Mouse (Mus musculus) myocyte (in vitro differentiated cells): Measurements from ENCODE around the gene Mical2. TPM values are rescaled to one million over a fixed set of nuclear protein-coding genes. Genes with fewer than 3 reads are reported as not detected.

Experiments used
- H3K27me3 ChIP-seq: one replicate; pipeline ENCODE4 v1.6.1; 2011; ENCODE audit not compliant: control insufficient read depth, insufficient read depth, insufficient read length
- H3K36me3 ChIP-seq: one replicate; pipeline ENCODE4 v1.6.1; 2011; ENCODE audit not compliant: control insufficient read depth, insufficient read depth
- H3K4me2 ChIP-seq: one replicate; pipeline ENCODE4 v1.6.1; 2011; ENCODE audit warnings: low read depth, control low read depth
- H3K4me3 ChIP-seq: one replicate; pipeline ENCODE4 v1.5.1; 2011; ENCODE audit warnings: mild to moderate bottlenecking, control low read depth, moderate library complexity
- H3K79me2 ChIP-seq: one replicate; pipeline ENCODE4 v1.6.1; 2011; ENCODE audit not compliant: control insufficient read depth, insufficient read depth
- H3ac ChIP-seq: one replicate; pipeline ENCODE4 v1.6.1; 2011; ENCODE audit not compliant: control insufficient read depth, insufficient read length
- CEBPB ChIP-seq: IDR thresholded peaks from 2 replicates; pipeline ENCODE4 v1.6.1; 2011; ENCODE audit warnings: mild to moderate bottlenecking, moderate library complexity; ENCODE audit not compliant: poor library complexity, insufficient read depth, severe bottlenecking
- E2F4 ChIP-seq: IDR thresholded peaks from one replicate; pipeline ENCODE4 v1.6.1; 2011; ENCODE audit warnings: mild to moderate bottlenecking, control low read depth, moderate library complexity; ENCODE audit not compliant: insufficient read depth
- MAX ChIP-seq: IDR thresholded peaks from one replicate; pipeline ENCODE4 v1.6.1; 2011; ENCODE audit warnings: low read depth, mild to moderate bottlenecking, control low read depth
- MYOD1 ChIP-seq, 3 experiments: IDR thresholded peaks; one replicate each; pipeline ENCODE4 v1.6.1; 2011; ENCODE audit warnings: control low read depth in 2 of 3, low read depth in 2 of 3, mild to moderate bottlenecking in 2 of 3, moderate library complexity in 1 of 3; ENCODE audit not compliant: insufficient read length in 2 of 3, control insufficient read depth in 1 of 3
- MYOG ChIP-seq, 3 experiments: IDR thresholded peaks; one replicate each; pipeline ENCODE4 v1.6.1; 2011; ENCODE audit warnings: control low read depth in 2 of 3, low read depth in 2 of 3, mild to moderate bottlenecking in 2 of 3; ENCODE audit not compliant: insufficient read length in 2 of 3, control insufficient read depth in 1 of 3, insufficient read depth in 1 of 3
- POLR2A ChIP-seq: IDR thresholded peaks from one replicate; pipeline ENCODE4 v1.6.1; 2011; ENCODE audit warnings: low read depth, mild to moderate bottlenecking, control low read depth, moderate library complexity; ENCODE audit not compliant: insufficient read length
- POLR2AphosphoS2 ChIP-seq: IDR thresholded peaks from one replicate; pipeline ENCODE4 v1.6.1; 2011; ENCODE audit warnings: low read depth, control low read depth; ENCODE audit not compliant: insufficient read length
- REST ChIP-seq: IDR thresholded peaks from one replicate; pipeline ENCODE4 v1.6.1; 2011; ENCODE audit warnings: mild to moderate bottlenecking, control low read depth, moderate library complexity; ENCODE audit not compliant: insufficient read depth, insufficient read length
- SRF ChIP-seq: IDR thresholded peaks from one replicate; pipeline ENCODE4 v1.6.1; 2011; ENCODE audit warnings: low read depth; ENCODE audit not compliant: control insufficient read depth, insufficient read length
- TCF12 ChIP-seq: IDR thresholded peaks from one replicate; pipeline ENCODE4 v1.6.1; 2011; ENCODE audit warnings: mild to moderate bottlenecking, control low read depth; ENCODE audit not compliant: poor library complexity, insufficient read depth, severe bottlenecking
- TCF3 ChIP-seq: IDR thresholded peaks from one replicate; pipeline ENCODE4 v1.6.1; 2011; ENCODE audit warnings: low read depth, control low read depth; ENCODE audit not compliant: insufficient read length
- USF1 ChIP-seq: IDR thresholded peaks from one replicate; pipeline ENCODE4 v1.6.1; 2011; ENCODE audit warnings: low read depth, mild to moderate bottlenecking, control low read depth, moderate library complexity
- polyA plus RNA-seq: library from polyadenylated mRNA; unstranded; fragments of >200 nt; fragmentation: generic; extraction: Trizol; gene quantifications from one replicate; pipeline ENCODE4 v1.2.1, GENCODE M21; 2012; ENCODE audit warnings: missing spikeins

Mical2 gene
- polyA plus RNA-seq, 1 experiment = 34.8 TPM

GRCm38 (mm10) chr7:112289514-112289913 is 63.9 kb downstream of the Mical2 start:
- no peaks in the 10 kb centered on the region for H3K36me3 ChIP-seq
- no peak overlapping the region for H3K4me3 ChIP-seq
- H3K27me3 ChIP-seq = no peaks in the 10 kb centered on the region
- no peak overlapping the region for H3ac ChIP-seq
- peaks cover 73% of the 10 kb centered on the region for H3K79me2 ChIP-seq
- TF ChIP-seq MYOG (IDR thresholded peaks at IDR 0.05; ENCODE audit: control insufficient read depth in 1 of 3, insufficient read depth in 1 of 3, insufficient read length in 2 of 3, low read depth in 2 of 3) (peak; percentile 20 to 68 (median 51)), MYOD1 (IDR thresholded peaks at IDR 0.05; ENCODE audit: control insufficient read depth in 1 of 3, insufficient read length in 2 of 3, low read depth in 2 of 3) (peak; percentile 64 to 83 (median 65)), TCF3 (no peak), CEBPB (no peak)
- H3K4me2 ChIP-seq = peak overlapping the region; percentile 42

- TF ChIP-seq CEBPB (peak; percentile 78), SRF (no peak)
- H3K27me3 ChIP-seq = no peaks in the 10 kb centered on the region
- no peaks in the 10 kb centered on the region for H3K36me3 ChIP-seq
- H3ac ChIP-seq = no peak overlapping the region
- peaks cover 72% of the 10 kb centered on the region for H3K79me2 ChIP-seq
- peak overlapping the region; percentile 42 for H3K4me2 ChIP-seq
- H3K4me3 ChIP-seq = no peak overlapping the region
Measured at GRCm38 (mm10) chr7:112289990-112290389, 64.3 kb downstream of the Mical2 start.

GRCm38 (mm10) chr7:112293456-112294104 is 67.9 kb downstream of the Mical2 start:
- TF ChIP-seq MAX (no peak), TCF12 (no peak), POLR2A (no peak), E2F4 (no peak), POLR2AphosphoS2 (no peak), MYOD1 (IDR thresholded peaks at IDR 0.05; ENCODE audit: control insufficient read depth in 1 of 3, insufficient read length in 2 of 3, low read depth in 2 of 3) (no peak), SRF (no peak), TCF3 (no peak), CEBPB (no peak), MYOG (IDR thresholded peaks at IDR 0.05; ENCODE audit: control insufficient read depth in 1 of 3, insufficient read depth in 1 of 3, insufficient read length in 2 of 3, low read depth in 2 of 3) (no peak), USF1 (no peak), REST (no peak)
- H3K79me2 ChIP-seq = peaks cover 69% of the 10 kb centered on the region
- no peak overlapping the region for H3K4me3 ChIP-seq
- no peak overlapping the region for H3ac ChIP-seq
- H3K36me3 ChIP-seq = no peaks in the 10 kb centered on the region
- H3K4me2 ChIP-seq = no peak overlapping the region
- H3K27me3 ChIP-seq = no peaks in the 10 kb centered on the region

- Histone ChIP-seq H3K27me3 (no peaks in the 10 kb centered on the region), H3ac (no peak overlapping the region), H3K79me2 (peaks cover 69% of the 10 kb centered on the region), H3K4me3 (no peak overlapping the region), H3K36me3 (no peaks in the 10 kb centered on the region), H3K4me2 (no peak overlapping the region)
- TF ChIP-seq POLR2A = no peak
- no peak for TF ChIP-seq E2F4
- no peak for TF ChIP-seq MAX
- no peak for TF ChIP-seq CEBPB
- no peak for TF ChIP-seq TCF3
- no peak for TF ChIP-seq POLR2AphosphoS2
- TF ChIP-seq MYOG (IDR thresholded peaks at IDR 0.05; ENCODE audit: control insufficient read depth in 1 of 3, insufficient read depth in 1 of 3, insufficient read length in 2 of 3, low read depth in 2 of 3) = no peak
Measured at GRCm38 (mm10) chr7:112295426-112296221, 70.0 kb downstream of the Mical2 start.

- Histone ChIP-seq H3K4me2 (peak overlapping the region; percentile 62), H3K36me3 (no peaks in the 10 kb centered on the region), H3K4me3 (no peak overlapping the region), H3K79me2 (peaks cover 70% of the 10 kb centered on the region), H3ac (no peak overlapping the region), H3K27me3 (no peaks in the 10 kb centered on the region)
- TF ChIP-seq MAX = no peak
- TF ChIP-seq MYOD1 (IDR thresholded peaks at IDR 0.05; ENCODE audit: control insufficient read depth in 1 of 3, insufficient read length in 2 of 3, low read depth in 2 of 3) = peak in 1 of 3 experiments; percentile 40
Measured at GRCm38 (mm10) chr7:112298032-112298431, 72.4 kb downstream of the Mical2 start.
